Comparison of ENCODE assay signal across 12 mouse cellular contexts in genomic region chr17:66781910-66782309, GRCm38 (mm10).
DNase-seq lines count a peak whose midpoint lies in the region.
"Had no signal": no experiment of that assay in that cellular context is flagged by ENCODE, and none has a peak within 500 bp of the region (broad histone marks: within the 10 kb centered on the region; RNA-seq: fewer than 3 reads in every experiment).

No protein-coding gene starts in this region.

- DNase-seq in frontal cortex, postnatal 36 days (ENCODE audit: low spot score in 2 of 2): peak; percentile 21 to 55
- DNase-seq in frontal cortex, postnatal 14 days (ENCODE audit: low spot score in 2 of 2): no peak
- DNase-seq in left cerebral cortex, adult 18-20 months (ENCODE audit: low spot score in 2 of 2): peak; percentile 44 to 45
- DNase-seq in left cerebral cortex, postnatal 10 days (ENCODE audit: extremely low spot score in 1 of 2, low spot score in 2 of 2): no peak
- peak; percentile 67 for DNase-seq in NIH3T3 (ENCODE audit: low read depth)
- peak; percentile 18 for DNase-seq in gastrocnemius, postnatal 14 days
- DNase-seq in urinary bladder, postnatal 4 days (ENCODE audit: low spot score in 2 of 2): no peak
- no peak for DNase-seq in embryo, embryonic 10 days (ENCODE audit: low spot score)
- DNase-seq: B cell, adult 2 months; cerebellum, adult 2 months; kidney, adult 2 months; kidney, postnatal 36 days had no signal

- intact Hi-C loops in left cerebral cortex, postnatal 10 days (cut with DNase I): no loop called here
- intact Hi-C loops in gastrocnemius, postnatal 14 days (cut with DNase I; ENCODE audit: low total_unique reads): no loop called here

Comparison
In these comparisons a context has a peak if more than half of its experiments do, and no peak if none do; other contexts are left out.
1. DNase-seq: peak in frontal cortex, postnatal 36 days (2 of 2), left cerebral cortex, adult 18-20 months (2 of 2), NIH3T3 (single experiment) and gastrocnemius, postnatal 14 days (single experiment); none in frontal cortex, postnatal 14 days (0 of 2), left cerebral cortex, postnatal 10 days (0 of 2), urinary bladder, postnatal 4 days (0 of 2) and embryo, embryonic 10 days (single experiment).